Mouse (Mus musculus) T-helper 2 cell (primary cell): ENCODE results near the gene Rnf208.

Experiments used
- in situ Hi-C: fragments of 300-600 bp; cut with MboI, MseI; formaldehyde crosslinking; loops from one replicate; pipeline ENCODE4 v1.15.1; 2025; ENCODE audit warnings: high pct_unique_total_duplicates

The Rnf208 gene

GRCm38 (mm10) chr2:25246183-25247072 is 4.4 kb downstream of the Rnf208 start, which contains the start of gene AL732309.1:
Gene AL732309.1 (minus strand): TSS chr2:25246863.
- in situ Hi-C loops = no loop called here

GRCm38 (mm10) chr2:25252331-25252730 is 10.3 kb downstream of the Rnf208 start:
- in situ Hi-C loops = loop anchor here (25.0 kb wide), 1 partner anchor 865 kb away; no protein-coding TSS in a partner anchor

DNA sequence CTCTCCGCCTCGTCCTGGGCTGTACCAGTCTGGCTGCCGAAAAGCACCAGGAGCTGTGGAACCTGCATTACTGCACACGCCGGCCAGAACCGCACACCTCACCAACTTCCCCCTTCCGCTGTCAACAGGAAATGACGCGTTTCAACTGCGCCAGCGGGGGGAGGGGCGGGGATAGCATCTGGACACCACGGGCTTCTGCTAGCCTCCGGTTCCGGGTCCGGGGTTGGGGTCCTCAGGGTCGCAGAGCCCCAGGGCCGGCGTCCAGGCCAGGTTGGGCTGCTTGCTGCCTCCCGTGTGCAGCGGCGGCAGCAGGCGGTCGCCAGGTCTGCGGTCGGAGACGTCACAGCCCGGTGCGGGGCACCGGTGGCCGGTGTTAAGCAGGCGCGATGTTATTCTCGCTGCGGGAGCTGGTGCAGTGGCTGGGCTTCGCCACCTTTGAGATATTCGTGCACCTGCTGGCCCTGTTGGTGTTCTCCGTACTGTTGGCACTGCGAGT is 13.3 kb downstream of the Rnf208 start, which contains the start of gene Tmem203:
Tmem203 (plus strand) TSS at position 156 of the 496 bp plus-strand sequence.
- in situ Hi-C loops = loop anchor here (25.0 kb wide), 1 partner anchor 868 kb away; no protein-coding TSS in a partner anchor

DNA sequence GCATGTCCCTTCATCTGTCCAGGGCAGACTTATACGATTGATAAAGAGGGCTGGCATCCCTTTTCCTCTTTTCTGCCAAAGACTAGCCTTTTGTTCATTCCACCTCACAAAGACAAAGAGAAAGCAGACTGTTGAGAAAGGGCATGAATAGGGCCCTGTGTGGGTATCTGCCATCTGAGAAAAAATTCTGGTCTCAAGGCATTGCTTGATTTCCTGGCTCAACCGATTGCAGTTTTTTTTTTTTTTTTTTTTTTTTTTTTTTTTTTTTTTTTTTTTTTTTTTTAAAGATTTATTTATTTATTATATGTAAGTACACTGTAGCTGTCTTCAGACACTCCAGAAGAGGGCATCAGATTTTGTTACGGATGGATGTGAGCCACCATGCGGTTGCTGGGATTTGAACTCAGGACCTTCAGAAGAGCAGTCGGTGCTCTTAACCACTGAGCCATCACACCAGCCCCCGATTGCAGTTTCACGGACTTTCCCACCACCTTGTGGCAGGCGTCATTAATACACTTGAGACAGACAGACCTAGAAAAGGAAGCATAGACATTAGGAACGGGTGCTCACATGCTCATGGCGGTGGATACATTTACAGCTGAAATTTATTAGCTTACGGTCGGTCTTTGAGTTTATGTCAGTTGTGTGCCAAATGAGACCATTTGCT is 14.5 kb downstream of the Rnf208 start:
- in situ Hi-C loops = loop anchor here (25.0 kb wide), 1 partner anchor 869 kb away; no protein-coding TSS in a partner anchor

DNA sequence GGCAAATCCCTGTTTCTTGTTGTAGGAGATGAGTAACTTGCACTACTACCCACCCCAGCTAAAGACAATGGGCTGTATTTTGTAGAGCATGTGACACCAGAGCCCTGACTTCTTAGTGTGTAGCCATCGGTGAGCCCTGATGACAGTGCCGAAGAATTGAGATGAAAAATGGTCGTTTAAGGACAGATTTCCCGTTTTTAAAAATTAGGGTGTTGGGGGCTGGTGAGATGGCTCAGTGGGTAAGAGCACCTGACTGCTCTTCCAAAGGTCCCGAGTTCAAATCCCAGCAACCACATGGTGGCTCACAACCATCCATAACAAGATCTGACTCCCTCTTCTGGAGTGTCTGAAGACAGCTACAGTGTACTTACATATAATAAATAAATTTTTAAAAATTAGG is 15.2 kb downstream of the Rnf208 start:
- in situ Hi-C loops = loop anchor here (25.0 kb wide), 1 partner anchor 870 kb away; no protein-coding TSS in a partner anchor

DNA sequence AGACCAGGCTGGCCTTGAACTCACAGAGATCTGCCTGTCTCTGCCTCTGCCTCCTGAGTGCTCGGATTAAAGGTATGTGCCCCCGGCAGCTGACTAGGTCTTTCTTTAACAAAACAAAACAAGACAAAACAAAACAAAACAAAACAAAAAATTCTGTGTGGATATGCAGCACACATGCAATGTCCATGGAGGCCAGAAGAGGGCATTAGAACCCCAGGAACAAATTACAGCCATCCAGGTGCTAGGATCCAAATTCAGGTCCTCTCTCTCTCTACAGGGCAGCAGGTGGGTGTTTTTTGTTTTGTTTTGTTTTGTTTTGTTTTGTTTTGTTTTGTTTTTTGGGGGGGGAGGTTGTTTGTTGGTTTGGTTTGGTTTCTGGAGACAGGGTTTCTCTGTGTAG is 16.8 kb downstream of the Rnf208 start:
- in situ Hi-C loops = loop anchor here (25.0 kb wide), 1 partner anchor 872 kb away; no protein-coding TSS in a partner anchor

DNA sequence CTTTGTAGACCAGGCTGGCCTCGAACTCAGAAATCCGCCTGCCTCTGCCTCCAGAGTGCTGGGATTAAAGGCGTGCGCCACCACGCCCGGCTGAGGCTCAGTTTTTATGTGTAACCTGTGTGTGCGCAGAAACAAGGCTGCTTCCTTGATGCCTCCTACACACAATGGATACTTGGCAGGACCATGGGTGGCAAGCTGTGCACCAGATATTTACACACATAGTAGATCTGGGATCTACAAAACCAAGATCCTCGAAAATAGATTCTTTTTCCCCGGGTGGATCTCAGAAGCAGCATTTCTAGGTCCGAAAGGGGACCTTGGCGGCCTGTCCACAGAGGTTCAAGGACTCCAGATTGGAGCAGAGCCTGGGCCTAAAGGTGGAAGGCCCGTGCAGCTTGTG is 19.8 kb downstream of the Rnf208 start:
- in situ Hi-C loops = loop anchor here (25.0 kb wide), 1 partner anchor 875 kb away; no protein-coding TSS in a partner anchor

GRCm38 (mm10) chr2:25262291-25262767 is 20.3 kb downstream of the Rnf208 start, which contains the start of gene Tprn:
Gene Tprn (plus strand): TSS chr2:25262618.
- in situ Hi-C loops = loop anchor here (25.0 kb wide), 1 partner anchor 875 kb away; no protein-coding TSS in a partner anchor

DNA sequence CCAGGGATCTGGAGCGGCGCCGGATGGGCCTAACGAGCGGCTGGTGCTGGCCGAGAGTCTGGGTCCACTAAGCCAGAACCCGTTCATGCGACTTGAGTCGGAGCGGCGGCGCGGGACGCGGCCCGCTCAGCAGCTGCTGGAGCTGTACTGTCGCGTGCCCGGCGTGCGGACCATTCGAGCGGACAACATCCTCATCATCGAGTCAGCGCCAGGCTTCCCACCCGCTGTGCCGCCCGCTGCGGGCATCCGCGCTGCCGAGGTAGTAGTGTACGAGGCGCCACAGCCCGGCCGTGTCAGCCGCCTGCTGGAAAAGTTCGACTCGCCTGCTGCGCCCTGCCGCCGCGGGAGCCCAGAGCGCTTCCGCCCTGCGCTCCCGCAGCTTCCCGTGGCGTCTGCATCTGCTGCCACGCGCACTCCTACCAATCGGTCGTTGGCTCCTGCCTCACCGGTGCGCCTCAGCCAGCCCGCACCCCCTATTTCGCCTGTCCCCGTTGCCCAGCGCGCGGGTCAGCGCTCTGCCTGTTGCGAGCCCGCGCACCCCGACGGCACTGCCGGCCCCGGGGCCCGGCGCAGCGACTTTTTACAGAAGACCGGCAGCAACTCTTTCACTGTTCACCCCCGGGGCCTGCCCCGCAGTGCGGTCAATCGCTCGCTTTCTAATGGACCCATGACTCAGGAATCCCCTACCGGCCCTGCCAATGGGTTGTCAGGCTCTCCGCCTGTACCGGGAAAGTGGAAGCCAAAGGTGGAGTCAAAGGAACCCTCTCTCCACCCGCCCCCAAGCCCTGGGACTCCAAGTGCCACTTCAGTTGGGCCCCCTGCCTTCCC is 21.0 kb downstream of the Rnf208 start:
- in situ Hi-C loops = loop anchor here (25.0 kb wide), 1 partner anchor 876 kb away; no protein-coding TSS in a partner anchor

DNA sequence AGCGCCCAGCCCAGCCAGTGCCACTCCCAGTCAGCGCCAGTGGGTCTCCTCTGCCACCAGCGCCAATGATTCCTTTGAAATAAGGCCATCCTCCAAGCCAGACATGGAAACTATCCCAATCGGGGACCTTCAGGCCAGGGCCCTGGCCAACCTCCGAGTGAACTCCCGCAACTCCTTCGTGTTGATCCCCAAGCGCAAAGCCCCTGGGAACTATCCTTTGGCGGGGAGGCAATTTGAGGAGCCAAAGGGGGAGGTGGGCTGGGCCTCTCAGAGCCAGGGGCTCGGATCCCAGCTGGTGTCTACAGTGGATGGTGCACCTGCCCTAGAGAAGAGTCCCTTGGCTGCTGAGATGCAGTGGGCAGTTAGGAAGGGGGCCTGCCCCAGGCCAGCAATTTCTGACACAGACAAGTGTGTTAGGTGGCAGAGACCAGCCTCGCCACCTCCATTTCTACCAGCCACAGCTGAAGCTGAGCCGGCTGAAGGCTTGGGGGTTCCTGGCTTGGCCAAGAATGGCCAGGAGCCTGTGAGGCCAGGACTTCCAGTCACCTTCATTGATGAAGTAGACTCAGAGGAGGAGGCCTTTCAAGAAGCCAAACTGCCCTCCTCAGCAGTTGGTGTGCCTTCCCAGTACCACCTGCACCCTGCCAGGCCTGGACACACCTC is 21.7 kb downstream of the Rnf208 start:
- in situ Hi-C loops = loop anchor here (25.0 kb wide), 1 partner anchor 876 kb away; no protein-coding TSS in a partner anchor

- in situ Hi-C loops = loop anchor here (25.0 kb wide), 1 partner anchor 877 kb away; no protein-coding TSS in a partner anchor
These were observed 22.2 kb downstream of the Rnf208 start for GRCm38 (mm10) chr2:25264286-25264660.

DNA sequence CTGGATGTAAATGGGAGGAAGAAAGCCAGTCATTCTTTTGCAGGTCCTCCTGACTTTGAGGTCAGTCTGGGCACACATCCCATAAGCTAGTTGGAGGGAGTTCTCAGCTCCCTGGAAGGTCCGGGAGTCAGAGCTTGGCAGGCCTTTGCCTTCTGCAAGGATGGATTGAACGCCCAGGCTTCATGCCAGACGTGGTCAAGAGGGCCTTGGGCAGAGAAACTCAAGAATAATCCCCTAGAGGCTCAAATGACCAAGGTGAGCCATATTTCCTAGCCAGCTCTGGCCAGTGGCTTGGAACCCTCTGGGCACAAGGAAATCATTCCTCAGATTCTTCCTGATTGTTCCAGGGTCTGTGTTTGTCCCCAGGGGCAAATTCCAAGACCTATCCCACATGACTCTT is 22.8 kb downstream of the Rnf208 start:
- in situ Hi-C loops = loop anchor here (25.0 kb wide), 1 partner anchor 878 kb away; no protein-coding TSS in a partner anchor

DNA sequence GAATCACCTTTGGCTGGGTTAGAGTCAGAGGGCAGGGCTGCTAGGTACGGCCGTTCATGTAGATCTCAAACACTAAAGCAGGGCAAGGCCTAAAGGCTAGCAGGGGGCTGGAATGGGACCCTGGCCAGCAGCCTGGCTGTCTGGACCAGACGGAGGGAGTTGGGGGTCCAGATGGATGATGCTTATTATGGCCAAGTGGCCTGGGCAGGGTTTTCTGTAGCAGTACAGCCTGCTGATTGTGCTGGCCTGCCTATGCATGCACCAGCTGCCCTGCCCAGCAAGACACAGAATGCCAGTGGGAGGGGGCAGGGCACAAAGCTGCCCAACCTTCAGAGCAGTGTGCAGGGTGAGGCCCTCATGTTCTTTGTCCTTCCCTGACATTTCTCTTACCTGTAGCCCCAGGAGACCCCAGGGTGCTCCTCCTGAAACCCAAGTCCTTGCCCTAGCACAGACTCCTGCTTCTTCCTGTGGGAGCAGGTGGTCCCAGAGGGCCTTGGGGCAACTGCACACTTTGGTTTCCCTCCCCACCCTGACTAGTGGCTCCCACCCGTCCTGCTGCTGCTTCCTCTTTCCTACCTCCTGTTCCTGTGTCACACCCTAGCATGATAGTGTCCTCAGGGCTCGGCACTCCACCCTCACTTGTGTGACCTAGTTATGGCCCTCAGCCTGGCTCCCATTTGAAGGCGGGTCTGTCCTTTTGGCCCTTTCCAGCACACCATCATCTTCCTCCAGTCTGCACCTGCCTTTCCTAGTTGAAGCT is 24.0 kb downstream of the Rnf208 start:
- in situ Hi-C loops = loop anchor here (25.0 kb wide), 1 partner anchor 879 kb away; no protein-coding TSS in a partner anchor

- in situ Hi-C loops = loop anchor here (25.0 kb wide), 1 partner anchor 879 kb away; no protein-coding TSS in a partner anchor
These were observed 24.7 kb downstream of the Rnf208 start for GRCm38 (mm10) chr2:25266720-25267119.

DNA sequence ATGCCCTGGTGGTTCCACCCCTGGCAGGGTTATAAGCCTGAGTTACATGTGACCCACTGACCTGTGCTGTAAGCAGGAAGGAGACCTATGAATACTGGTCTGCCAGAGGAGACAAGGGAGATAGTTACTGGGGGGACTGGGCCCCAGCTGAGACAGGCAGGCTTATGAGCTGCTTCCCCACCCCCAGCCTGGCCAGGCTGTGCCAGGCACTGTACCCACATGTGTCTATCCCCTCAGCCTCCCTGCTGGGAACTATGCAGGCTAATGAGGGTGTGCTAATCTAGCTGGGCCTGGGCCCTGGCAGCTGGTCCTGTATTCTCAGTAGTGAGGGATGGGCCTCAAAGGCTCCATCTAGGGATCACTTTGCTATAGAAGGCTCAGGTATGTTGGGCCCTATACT is 25.2 kb downstream of the Rnf208 start:
- in situ Hi-C loops = loop anchor here (25.0 kb wide), 1 partner anchor 880 kb away; no protein-coding TSS in a partner anchor

GRCm38 (mm10) chr2:25267746-25268309 is 25.8 kb downstream of the Rnf208 start:
- in situ Hi-C loops = loop anchor here (25.0 kb wide), 1 partner anchor 881 kb away; no protein-coding TSS in a partner anchor

DNA sequence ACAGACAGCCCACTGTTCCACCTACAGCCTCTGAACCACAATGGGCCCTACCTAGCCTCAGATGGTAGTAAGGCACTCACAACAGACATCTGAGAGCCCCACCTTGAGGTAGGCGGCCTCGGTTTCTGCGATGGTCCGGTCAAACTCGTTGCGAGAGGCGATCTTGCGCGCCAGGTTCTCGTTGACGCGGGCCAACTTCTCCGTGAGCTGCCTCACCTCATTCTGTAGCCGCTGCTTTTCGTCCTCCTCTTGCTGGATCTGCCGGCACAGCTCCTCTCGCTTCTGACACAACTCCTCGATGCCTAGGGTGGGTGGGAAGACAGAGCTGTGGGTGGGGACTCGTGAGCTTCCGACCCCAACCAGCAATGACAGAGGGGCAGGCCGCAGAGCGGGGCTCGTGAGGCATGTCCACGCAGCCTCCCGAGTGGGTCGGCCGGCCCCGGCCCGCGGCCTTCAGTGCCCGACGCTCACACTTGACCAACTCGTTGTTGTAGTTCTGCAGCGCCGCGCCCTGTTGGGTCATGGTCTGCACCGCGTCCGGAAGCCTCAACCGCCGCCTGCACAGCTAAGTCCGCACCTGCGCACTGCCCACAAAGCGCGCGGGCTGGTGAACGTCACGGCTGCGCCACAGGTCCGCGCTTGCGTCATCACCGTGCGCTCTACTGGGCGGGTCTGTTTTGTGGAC is 29.9 kb downstream of the Rnf208 start, which contains the start of the genes Ssna1 and Anapc2:
Ssna1 (minus strand) TSS at position 612 of the 685 bp plus-strand sequence.
Anapc2 (plus strand) TSS at position 652 of the 685 bp plus-strand sequence.
- in situ Hi-C loops = loop anchor here (5.0 to 25.0 kb wide), 2 partner anchors 60 to 885 kb away; partner anchors contain the start of gene Man1b1

DNA sequence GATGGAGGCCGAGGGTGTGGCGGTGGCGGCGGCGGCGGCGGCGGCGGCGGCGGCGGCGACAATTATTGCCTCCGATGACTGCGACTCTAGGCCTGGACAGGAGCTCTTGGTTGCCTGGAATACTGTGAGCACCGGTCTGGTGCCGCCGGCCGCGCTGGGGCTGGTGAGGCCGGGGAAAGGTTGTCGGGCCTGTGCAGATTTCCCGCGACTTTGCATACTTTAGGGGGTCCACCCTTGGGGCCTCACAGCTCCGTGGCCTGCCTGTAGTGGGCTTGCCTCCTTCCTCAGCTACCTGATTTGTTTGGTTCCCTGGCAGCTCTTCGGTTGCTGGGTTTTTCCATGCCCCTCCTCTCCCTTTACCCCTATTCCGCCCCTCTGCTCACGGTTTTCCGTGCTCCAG is 30.5 kb downstream of the Rnf208 start:
- in situ Hi-C loops = loop anchor here (5.0 to 25.0 kb wide), 2 partner anchors 60 to 885 kb away; partner anchors contain the start of gene Man1b1
